Mouse (Mus musculus) myocyte (in vitro differentiated cells): ENCODE measurements around the gene Sntb2.

Source experiments
- CEBPB ChIP-seq: IDR thresholded peaks from 2 replicates; pipeline ENCODE4 v1.6.1; 2011; ENCODE audit warnings: mild to moderate bottlenecking, moderate library complexity; ENCODE audit not compliant: poor library complexity, insufficient read depth, severe bottlenecking
- E2F4 ChIP-seq: IDR thresholded peaks from one replicate; pipeline ENCODE4 v1.6.1; 2011; ENCODE audit warnings: mild to moderate bottlenecking, control low read depth, moderate library complexity; ENCODE audit not compliant: insufficient read depth
- MAX ChIP-seq: IDR thresholded peaks from one replicate; pipeline ENCODE4 v1.6.1; 2011; ENCODE audit warnings: low read depth, mild to moderate bottlenecking, control low read depth
- MYOD1 ChIP-seq, 3 experiments: IDR thresholded peaks; one replicate each; pipeline ENCODE4 v1.6.1; 2011; ENCODE audit warnings: control low read depth in 2 of 3, low read depth in 2 of 3, mild to moderate bottlenecking in 2 of 3, moderate library complexity in 1 of 3; ENCODE audit not compliant: insufficient read length in 2 of 3, control insufficient read depth in 1 of 3
- MYOG ChIP-seq, 3 experiments: IDR thresholded peaks; one replicate each; pipeline ENCODE4 v1.6.1; 2011; ENCODE audit warnings: control low read depth in 2 of 3, low read depth in 2 of 3, mild to moderate bottlenecking in 2 of 3; ENCODE audit not compliant: insufficient read length in 2 of 3, control insufficient read depth in 1 of 3, insufficient read depth in 1 of 3
- POLR2A ChIP-seq: IDR thresholded peaks from one replicate; pipeline ENCODE4 v1.6.1; 2011; ENCODE audit warnings: low read depth, mild to moderate bottlenecking, control low read depth, moderate library complexity; ENCODE audit not compliant: insufficient read length
- POLR2AphosphoS2 ChIP-seq: IDR thresholded peaks from one replicate; pipeline ENCODE4 v1.6.1; 2011; ENCODE audit warnings: low read depth, control low read depth; ENCODE audit not compliant: insufficient read length
- REST ChIP-seq: IDR thresholded peaks from one replicate; pipeline ENCODE4 v1.6.1; 2011; ENCODE audit warnings: mild to moderate bottlenecking, control low read depth, moderate library complexity; ENCODE audit not compliant: insufficient read depth, insufficient read length
- TCF12 ChIP-seq: IDR thresholded peaks from one replicate; pipeline ENCODE4 v1.6.1; 2011; ENCODE audit warnings: mild to moderate bottlenecking, control low read depth; ENCODE audit not compliant: poor library complexity, insufficient read depth, severe bottlenecking
- TCF3 ChIP-seq: IDR thresholded peaks from one replicate; pipeline ENCODE4 v1.6.1; 2011; ENCODE audit warnings: low read depth, control low read depth; ENCODE audit not compliant: insufficient read length
- USF1 ChIP-seq: IDR thresholded peaks from one replicate; pipeline ENCODE4 v1.6.1; 2011; ENCODE audit warnings: low read depth, mild to moderate bottlenecking, control low read depth, moderate library complexity

DNA sequence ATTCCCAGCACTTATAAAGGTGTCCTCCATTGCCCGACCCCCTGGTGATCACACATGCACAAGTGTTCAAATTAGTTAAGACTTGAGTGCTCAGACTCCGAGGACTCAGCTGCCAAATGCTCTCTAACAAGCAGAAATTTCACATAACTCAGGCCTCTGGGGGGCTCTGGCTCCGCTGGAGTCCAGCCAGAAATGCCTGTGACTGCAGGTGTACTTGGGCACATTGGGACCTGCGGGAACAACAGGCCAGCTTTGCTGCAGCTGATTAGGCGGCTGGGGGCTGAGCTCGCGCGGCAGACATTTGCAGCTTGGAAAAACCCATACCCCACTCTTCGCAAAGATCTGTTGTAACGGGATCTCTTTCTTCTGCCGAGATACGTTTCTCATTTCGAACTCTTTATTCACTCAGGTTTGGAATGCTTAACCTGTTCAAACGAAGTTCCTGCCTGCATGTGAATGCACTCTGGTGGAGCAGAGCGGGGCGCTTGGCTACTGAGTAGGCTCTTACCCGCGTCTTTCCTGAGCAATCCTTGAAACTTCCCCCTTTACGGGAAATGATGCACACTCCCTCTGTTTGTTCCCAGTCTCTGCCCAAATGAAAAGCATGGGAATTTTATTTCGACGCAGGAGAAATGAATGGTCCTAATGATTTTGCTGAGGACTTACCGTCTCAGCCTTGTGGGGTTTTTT lies 3.0 kb upstream of the Sntb2 start:
- no peak for TF ChIP-seq POLR2A
- TF ChIP-seq E2F4, result no peak
- TF ChIP-seq REST, result no peak
- no peak for TF ChIP-seq TCF12
- no peak for TF ChIP-seq POLR2AphosphoS2
- no peak for TF ChIP-seq TCF3
- TF ChIP-seq MAX, result no peak
- TF ChIP-seq MYOG (IDR thresholded peaks at IDR 0.05; ENCODE audit: control insufficient read depth in 1 of 3, insufficient read depth in 1 of 3, insufficient read length in 2 of 3, low read depth in 2 of 3), result no peak
- TF ChIP-seq CEBPB, result no peak
- TF ChIP-seq USF1, result no peak
- TF ChIP-seq MYOD1 (IDR thresholded peaks at IDR 0.05; ENCODE audit: control insufficient read depth in 1 of 3, insufficient read length in 2 of 3, low read depth in 2 of 3), result no peak
